Mouse (Mus musculus): ENCODE results near the gene Dctn1. TPM values are rescaled to one million over a fixed set of nuclear protein-coding genes. Genes with fewer than 3 reads are reported as not detected.

Dctn1 gene
- total RNA-seq, 2 experiments from 2014 or later, result 329 to 365 TPM

GRCm38 (mm10) chr6:83161921-83162641, 3.6 kb upstream of the Dctn1 start:
- intact Hi-C loops (cut with DNase I), result no loop called here
- DNase-seq (ENCODE audit: low spot score in 2 of 2), result no peak

GRCm38 (mm10) chr6:83162701-83163100, 3.0 kb upstream of the Dctn1 start:
- intact Hi-C loops (cut with DNase I), result no loop called here
- peak; percentile 53 to 67 for DNase-seq (ENCODE audit: low spot score in 2 of 2)

- DNase-seq (ENCODE audit: low spot score in 2 of 2), result peak in 1 of 2 experiments; percentile 39
- intact Hi-C loops (cut with DNase I), result no loop called here
These were observed 604 bp upstream of the Dctn1 start for GRCm38 (mm10) chr6:83165026-83165606.

- DNase-seq (ENCODE audit: low spot score in 2 of 2), result no peak
- intact Hi-C loops (cut with DNase I), result no loop called here
These were observed 517 bp downstream of the Dctn1 start for GRCm38 (mm10) chr6:83166243-83166630.

GRCm38 (mm10) chr6:83169872-83170271, 4.2 kb downstream of the Dctn1 start:
- intact Hi-C loops (cut with DNase I), result no loop called here

GRCm38 (mm10) chr6:83171063-83171462, 5.3 kb downstream of the Dctn1 start:
- intact Hi-C loops (cut with DNase I), result no loop called here
- DNase-seq (ENCODE audit: low spot score in 2 of 2), result peak in 1 of 2 experiments; percentile 44

More at GRCm38 (mm10) chr6:83169872-83170271, 4.2 kb downstream of the Dctn1 start:
- no peak for DNase-seq (ENCODE audit: low spot score in 2 of 2)

- peak; percentile 80 to 88 for DNase-seq (ENCODE audit: low spot score in 2 of 2)
- intact Hi-C loops (cut with DNase I), result no loop called here
These were observed 6.7 kb downstream of the Dctn1 start for GRCm38 (mm10) chr6:83172240-83172920.

GRCm38 (mm10) chr6:83175996-83176395, 10.3 kb downstream of the Dctn1 start:
- intact Hi-C loops (cut with DNase I), result no loop called here

GRCm38 (mm10) chr6:83179390-83180117, 13.8 kb downstream of the Dctn1 start:
- DNase-seq (ENCODE audit: low spot score in 2 of 2), result peak; percentile 78 to 89
- intact Hi-C loops (cut with DNase I), result no loop called here

More at GRCm38 (mm10) chr6:83175996-83176395, 10.3 kb downstream of the Dctn1 start:
- DNase-seq (ENCODE audit: low spot score in 2 of 2), result no peak

GRCm38 (mm10) chr6:83180605-83181004, 14.9 kb downstream of the Dctn1 start:
- intact Hi-C loops (cut with DNase I), result no loop called here
- no peak for DNase-seq (ENCODE audit: low spot score in 2 of 2)

- intact Hi-C loops (cut with DNase I), result no loop called here
- DNase-seq (ENCODE audit: low spot score in 2 of 2), result no peak
These were observed 19.2 kb downstream of the Dctn1 start for GRCm38 (mm10) chr6:83184858-83185435.

- peak; percentile 88 to 96 for DNase-seq (ENCODE audit: low spot score in 2 of 2)
- intact Hi-C loops (cut with DNase I), result no loop called here
These were observed 20.5 kb downstream of the Dctn1 start for GRCm38 (mm10) chr6:83185895-83186861.

GRCm38 (mm10) chr6:83186946-83187345, 21.2 kb downstream of the Dctn1 start:
- intact Hi-C loops (cut with DNase I), result no loop called here
- no peak for DNase-seq (ENCODE audit: low spot score in 2 of 2)

- intact Hi-C loops (cut with DNase I), result no loop called here
- DNase-seq (ENCODE audit: low spot score in 2 of 2), result no peak
These were observed 27.9 kb downstream of the Dctn1 start for GRCm38 (mm10) chr6:83193571-83193970.

GRCm38 (mm10) chr6:83197345-83198004, 31.8 kb downstream of the Dctn1 start:
- intact Hi-C loops (cut with DNase I), result no loop called here
- DNase-seq (ENCODE audit: low spot score in 2 of 2), result peak; percentile 67

- peak in 1 of 2 experiments; percentile 73 for DNase-seq (ENCODE audit: low spot score in 2 of 2)
- intact Hi-C loops (cut with DNase I), result no loop called here
These were observed 37.6 kb downstream of the Dctn1 start for GRCm38 (mm10) chr6:83203320-83203719.

GRCm38 (mm10) chr6:83205851-83206250, 40.1 kb downstream of the Dctn1 start:
- no peak for DNase-seq (ENCODE audit: low spot score in 2 of 2)
- intact Hi-C loops (cut with DNase I), result no loop called here

- intact Hi-C loops (cut with DNase I), result no loop called here
- DNase-seq (ENCODE audit: low spot score in 2 of 2), result no peak
These were observed 40.6 kb downstream of the Dctn1 start for GRCm38 (mm10) chr6:83206321-83206720.
